Mouse (Mus musculus) lung, embryonic 16.5 days (tissue): ENCODE data around the gene Slx1b. TPM values are rescaled to one million over a fixed set of nuclear protein-coding genes. Genes with fewer than 3 reads are reported as not detected.

Experiments
- ATAC-seq: fragments of 200-750 bp; cut with Nextera tagmentation; 2 replicates; pipeline ENCODE4 v1.8.0; 2017; ENCODE audit warnings: low read depth, mild to moderate bottlenecking, moderate library complexity
- H3K27ac ChIP-seq: fragments of 300-500 bp; sonication (generic); 2 replicates; pipeline ENCODE4 v1.5.1; 2014; ENCODE audit warnings: mild to moderate bottlenecking, control low read depth, low read length
- H3K27me3 ChIP-seq: fragments of 300-500 bp; sonication (generic); 2 replicates; pipeline ENCODE4 v1.6.1; 2014; ENCODE audit warnings: low read depth, low read length, mixed read lengths; ENCODE audit not compliant: control insufficient read depth, insufficient read depth
- H3K36me3 ChIP-seq: fragments of 300-500 bp; sonication (generic); 2 replicates; pipeline ENCODE4 v1.6.1; 2014; ENCODE audit warnings: low read length; ENCODE audit not compliant: control insufficient read depth, insufficient read depth
- H3K4me1 ChIP-seq: fragments of 300-500 bp; sonication (generic); replicated peaks from 2 replicates; pipeline ENCODE4 v1.6.1; 2014; ENCODE audit warnings: low read length, mixed read lengths; ENCODE audit not compliant: control insufficient read depth, insufficient read depth
- H3K4me2 ChIP-seq: fragments of 300-500 bp; sonication (generic); 2 replicates; pipeline ENCODE4 v1.6.1; 2014; ENCODE audit warnings: low read depth, low read length, control low read depth
- H3K4me3 ChIP-seq: fragments of 300-500 bp; sonication (generic); 2 replicates; pipeline ENCODE4 v1.5.1; 2014; ENCODE audit warnings: mild to moderate bottlenecking, low read length, control low read depth
- H3K9ac ChIP-seq: fragments of 300-500 bp; sonication (generic); 2 replicates; pipeline ENCODE4 v1.6.1; 2014; ENCODE audit warnings: low read length, control low read depth
- H3K9me3 ChIP-seq: fragments of 300-500 bp; sonication (generic); 2 replicates; pipeline ENCODE4 v1.6.1; 2016; ENCODE audit warnings: low read length; ENCODE audit not compliant: control insufficient read depth
- WGBS: fragments of 180-500 bp; shearing (Covaris S2); extraction: QIAGEN DNeasy Blood & Tissue Kit; methylation state at CpG from one replicate; pipeline ENCODE4 v1.1.7; 2014; 5-methylcytosine and 5-hydroxymethylcytosine counted together
- polyA plus RNA-seq: library from polyadenylated mRNA; unstranded; fragments of >200 nt; fragmentation: Nextera tagmentation; extraction: Ambion mirVana; gene quantifications from 2 replicates; pipeline ENCODE4 v1.2.1, GENCODE M21; 2015

Gene Slx1b
- polyA plus RNA-seq, 1 experiment from 2014 or later, result 11.9 TPM

DNA sequence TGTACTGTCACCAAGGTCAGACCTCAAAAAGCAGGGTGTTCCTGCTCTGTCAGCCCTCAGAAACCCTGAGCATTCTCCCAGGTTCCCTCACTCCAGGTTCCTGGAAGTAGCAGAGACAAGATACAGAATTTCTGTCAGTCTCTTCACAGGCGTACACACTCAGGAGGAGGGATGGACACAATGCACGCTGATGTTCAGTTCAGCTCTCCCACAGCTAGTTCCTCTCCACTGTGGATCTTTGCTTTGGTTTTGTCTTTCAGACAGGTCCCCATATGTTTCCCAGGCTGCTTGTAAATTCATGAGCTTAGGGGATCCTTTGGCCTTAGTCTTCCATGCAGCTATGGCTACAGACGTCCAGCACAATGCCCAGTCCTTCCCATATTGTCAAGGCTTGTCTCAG lies 1.3 kb upstream of the Slx1b start:
- Histone ChIP-seq H3K4me3 (peak overlapping the region; percentile 96), H3K27ac (no peak overlapping the region), H3K4me2 (peak overlapping the region; percentile 96), H3K27me3 (no peaks in the 10 kb centered on the region), H3K4me1 (peaks cover 18% of the 10 kb centered on the region), H3K9ac (peak overlapping the region; percentile 99), H3K36me3 (peaks cover 5% of the 10 kb centered on the region; the same call in 1 of the 2 replicates), H3K9me3 (no peaks in the 10 kb centered on the region)
- 77% methylated on average over 3 of the region's 3 CpGs for WGBS
- no peak for ATAC-seq

DNA sequence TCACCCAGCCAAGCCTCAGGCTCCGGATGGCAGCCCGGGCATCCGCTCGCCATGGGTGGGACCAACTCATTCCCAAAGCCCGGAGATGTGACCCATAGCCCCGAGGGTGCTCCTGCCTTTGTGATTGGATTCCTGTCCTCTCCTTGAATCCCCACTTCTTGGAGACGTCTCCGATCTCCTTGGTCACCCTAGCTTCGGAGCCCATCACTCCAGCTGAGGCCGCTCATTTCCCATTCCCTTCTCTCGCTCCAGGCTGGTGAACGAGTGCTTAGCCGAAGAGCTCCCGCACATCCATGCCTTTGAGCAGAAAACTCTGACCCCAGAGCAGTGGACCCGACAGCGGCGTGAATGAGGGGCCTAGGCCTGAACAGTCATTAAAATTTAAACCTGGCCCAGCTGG lies 719 bp upstream of the Slx1b start:
- no peak for ATAC-seq
- Histone ChIP-seq H3K4me2 (peak overlapping the region; percentile 96), H3K4me1 (peaks cover 18% of the 10 kb centered on the region), H3K9ac (peak overlapping the region; percentile 99), H3K27me3 (no peaks in the 10 kb centered on the region), H3K4me3 (peak overlapping the region; percentile 96), H3K27ac (no peak overlapping the region; the same call in 1 of the 2 replicates), H3K36me3 (peaks cover 6% of the 10 kb centered on the region; the same call in 1 of the 2 replicates), H3K9me3 (no peaks in the 10 kb centered on the region)
- WGBS, result 3% methylated on average over 17 of the region's 17 CpGs

DNA sequence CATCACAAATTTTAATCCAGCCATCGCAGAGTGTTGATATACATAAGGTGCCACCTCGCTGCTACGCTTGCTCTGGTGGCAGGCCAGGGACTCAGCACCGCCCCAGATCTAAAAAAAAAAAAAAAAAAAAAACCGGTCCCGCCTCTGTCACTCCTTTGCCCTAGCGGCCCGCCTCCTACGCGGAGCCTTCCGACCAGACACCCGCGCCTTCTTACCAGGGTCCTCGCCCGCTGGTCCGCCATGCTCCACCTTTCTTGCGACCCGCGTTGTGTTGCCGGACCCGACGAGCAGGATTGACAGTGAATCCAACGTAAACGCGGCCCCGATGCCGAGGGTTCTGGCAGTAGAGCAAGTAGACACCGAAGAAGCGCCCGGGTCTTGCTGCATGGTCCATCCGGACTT lies 373 bp downstream of the Slx1b start, which contains the start of gene Bola2:
Bola2 (plus strand) TSS at position 192 of the 402 bp plus-strand sequence.
- no peaks in the 10 kb centered on the region for H3K9me3 ChIP-seq
- H3K9ac ChIP-seq, result peak within 1 kb of the TSS; percentile 99
- H3K4me2 ChIP-seq, result peak within 1 kb of the TSS; percentile 96
- ATAC-seq, result peak; percentile 84
- peak within 1 kb of the TSS; percentile 96 for H3K4me3 ChIP-seq
- no peaks in the 10 kb centered on the region for H3K27me3 ChIP-seq
- H3K27ac ChIP-seq, result peak within 1 kb of the TSS; percentile 99
- peaks cover 18% of the 10 kb centered on the region for H3K4me1 ChIP-seq
- H3K36me3 ChIP-seq, result peaks cover 9% of the 10 kb centered on the region; the same call in 1 of the 2 replicates
- under 1% methylated on average over 30 of the region's 31 CpGs for WGBS

DNA sequence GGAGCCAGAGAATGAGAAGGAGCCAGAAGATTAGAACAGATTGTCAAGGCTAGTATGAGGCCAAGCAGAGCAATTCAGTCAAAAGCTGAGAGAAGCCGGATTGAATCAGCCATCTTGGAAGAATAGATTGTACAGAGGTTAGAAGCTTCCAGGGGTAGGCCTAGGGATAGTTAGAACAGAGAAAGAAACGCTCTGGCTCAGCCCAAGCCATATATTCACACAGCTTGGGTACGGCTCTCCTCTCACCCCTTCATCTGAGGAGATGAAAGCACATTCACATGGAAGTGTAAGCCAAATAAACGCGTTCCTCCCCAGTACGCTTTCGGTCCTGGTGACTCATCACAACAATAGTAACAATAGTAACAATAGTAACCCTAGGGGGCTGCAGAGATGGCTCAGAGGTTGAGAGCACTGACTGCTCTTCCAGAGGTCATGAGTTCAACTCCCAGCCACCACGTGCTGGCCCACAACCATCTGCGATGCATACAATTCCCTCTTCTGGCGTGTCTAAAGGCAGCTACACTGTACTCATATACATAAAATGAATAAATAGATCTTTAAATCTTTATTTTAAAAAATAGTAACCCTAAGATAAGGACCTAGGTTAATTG lies 1.0 kb downstream of the Slx1b start:
- Histone ChIP-seq H3K9ac (peak overlapping the region; percentile 99), H3K27ac (no peak overlapping the region)
- WGBS, result 29% methylated on average over 10 of the region's 10 CpGs

DNA sequence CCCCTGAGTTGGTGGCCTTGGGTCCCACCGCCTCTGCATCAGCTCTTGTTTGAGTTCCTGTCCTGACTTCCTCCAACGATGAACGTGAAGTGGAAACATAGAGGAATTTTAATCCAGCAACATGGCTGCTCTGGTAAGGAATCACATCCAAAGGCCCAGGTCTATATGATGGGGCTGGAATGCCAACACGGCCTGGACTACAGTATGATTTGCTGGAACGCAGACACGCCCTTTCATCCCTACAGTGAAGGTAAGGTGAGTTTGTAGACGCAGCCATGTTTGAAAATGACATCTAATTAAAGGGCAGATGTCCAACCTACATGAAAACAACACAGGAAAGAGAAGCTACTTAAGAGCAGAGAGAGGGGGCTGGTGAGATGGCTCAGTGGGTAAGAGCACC lies 1.8 kb downstream of the Slx1b start:
- 79% methylated on average over 7 of the region's 7 CpGs for WGBS
- H3K27ac ChIP-seq, result no peak overlapping the region
- no peak for ATAC-seq
- peaks cover 18% of the 10 kb centered on the region for H3K4me1 ChIP-seq
- H3K9me3 ChIP-seq, result no peaks in the 10 kb centered on the region
- no peak overlapping the region for H3K4me3 ChIP-seq
- peaks cover 11% of the 10 kb centered on the region; the same call in 1 of the 2 replicates for H3K36me3 ChIP-seq
- no peak overlapping the region for H3K4me2 ChIP-seq
- H3K9ac ChIP-seq, result 0 out of 2 replicates have a peak overlapping the region, but pooled peaks have one; percentile 9
- H3K27me3 ChIP-seq, result no peaks in the 10 kb centered on the region

More for the DNA sequence above, 1.0 kb downstream of the Slx1b start:
- peaks cover 11% of the 10 kb centered on the region; the same call in 1 of the 2 replicates for H3K36me3 ChIP-seq
- no peaks in the 10 kb centered on the region for H3K27me3 ChIP-seq
- H3K4me1 ChIP-seq, result peaks cover 18% of the 10 kb centered on the region
- peak overlapping the region; percentile 96 for H3K4me3 ChIP-seq
- no peaks in the 10 kb centered on the region for H3K9me3 ChIP-seq
- H3K4me2 ChIP-seq, result peak overlapping the region; percentile 96
- ATAC-seq, result no peak

DNA sequence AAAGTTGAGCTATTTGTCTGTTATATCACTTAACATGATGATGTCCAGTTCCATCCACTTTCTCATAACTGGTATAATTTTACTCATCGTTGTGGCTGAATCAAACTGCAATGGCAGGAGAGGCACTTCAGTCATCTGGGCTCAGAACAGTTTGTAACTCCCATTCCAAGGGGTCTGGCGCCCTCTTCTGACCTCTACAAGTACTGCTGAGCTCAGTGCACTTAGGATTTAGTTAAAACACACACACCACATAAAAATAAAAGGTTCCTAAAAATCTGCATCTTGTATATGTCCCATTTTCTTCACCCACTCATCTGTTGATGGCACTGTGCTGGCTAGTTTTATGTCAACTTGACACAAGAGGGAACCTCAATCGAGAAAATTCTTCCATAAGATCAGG lies 2.3 kb downstream of the Slx1b start:
- peaks cover 11% of the 10 kb centered on the region; the same call in 1 of the 2 replicates for H3K36me3 ChIP-seq
- H3K4me3 ChIP-seq, result no peak overlapping the region
- H3K27me3 ChIP-seq, result no peaks in the 10 kb centered on the region
- ATAC-seq, result no peak
- H3K4me2 ChIP-seq, result no peak overlapping the region
- WGBS, result 30% methylated on average over 3 of the region's 3 CpGs
- no peak overlapping the region for H3K27ac ChIP-seq
- H3K9me3 ChIP-seq, result no peaks in the 10 kb centered on the region
- H3K9ac ChIP-seq, result 0 out of 2 replicates have a peak overlapping the region, but pooled peaks have one; percentile 9
- peaks cover 18% of the 10 kb centered on the region for H3K4me1 ChIP-seq

DNA sequence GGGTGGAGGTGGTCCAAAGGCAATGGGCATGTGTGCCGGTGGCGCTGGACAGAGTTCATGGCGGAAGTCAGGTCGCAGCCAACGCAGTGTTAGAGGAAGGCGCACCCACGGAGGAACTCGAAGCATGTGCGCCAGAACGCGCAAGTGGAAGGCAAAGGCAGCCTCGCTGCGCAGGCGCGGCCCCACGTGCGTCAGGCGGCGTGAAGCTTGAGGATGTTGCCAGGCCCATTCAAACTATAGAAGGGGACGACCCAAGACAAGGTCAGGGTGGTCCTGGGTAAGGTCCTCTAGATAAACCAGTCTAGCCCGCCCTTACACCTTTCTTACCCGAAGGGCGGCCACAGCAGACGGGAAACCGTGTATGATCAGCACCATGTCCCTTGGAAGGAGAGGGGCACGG lies 3.2 kb downstream of the Slx1b start:
- peaks cover 18% of the 10 kb centered on the region for H3K4me1 ChIP-seq
- H3K27me3 ChIP-seq, result no peaks in the 10 kb centered on the region
- no peak overlapping the region for H3K4me2 ChIP-seq
- H3K27ac ChIP-seq, result no peak overlapping the region
- H3K36me3 ChIP-seq, result peaks cover 11% of the 10 kb centered on the region; the same call in 1 of the 2 replicates
- H3K9ac ChIP-seq, result no peak overlapping the region
- no peak overlapping the region for H3K4me3 ChIP-seq
- no peaks in the 10 kb centered on the region for H3K9me3 ChIP-seq
- WGBS, result 93% methylated on average over 26 of the region's 26 CpGs
- ATAC-seq, result no peak

DNA sequence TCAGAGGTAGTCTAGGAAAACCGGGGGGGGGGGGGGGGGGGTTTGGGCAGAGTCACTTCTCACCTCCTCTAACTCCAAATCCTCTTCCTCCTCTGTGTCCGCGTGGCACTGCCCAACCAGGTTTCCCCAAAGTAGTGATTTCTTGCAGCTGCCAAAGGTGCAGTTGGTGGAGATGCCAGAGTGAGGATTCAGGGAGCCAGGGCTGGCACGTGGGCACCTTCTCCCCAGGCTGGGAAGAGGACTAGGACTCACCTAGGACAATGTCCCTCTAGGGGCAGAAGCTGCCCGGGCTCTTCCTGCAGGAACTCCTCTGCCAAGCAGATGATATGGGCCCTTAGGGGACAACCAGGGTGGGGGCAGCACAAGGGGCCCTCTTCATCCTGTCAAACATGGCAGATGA lies 3.9 kb downstream of the Slx1b start:
- Histone ChIP-seq H3K27me3 (no peaks in the 10 kb centered on the region), H3K27ac (no peak overlapping the region), H3K9ac (no peak overlapping the region), H3K9me3 (no peaks in the 10 kb centered on the region), H3K4me3 (no peak overlapping the region), H3K4me2 (no peak overlapping the region), H3K36me3 (peaks cover 11% of the 10 kb centered on the region; the same call in 1 of the 2 replicates), H3K4me1 (peaks cover 15% of the 10 kb centered on the region)
- WGBS, result 76% methylated on average over 5 of the region's 5 CpGs
- no peak for ATAC-seq

DNA sequence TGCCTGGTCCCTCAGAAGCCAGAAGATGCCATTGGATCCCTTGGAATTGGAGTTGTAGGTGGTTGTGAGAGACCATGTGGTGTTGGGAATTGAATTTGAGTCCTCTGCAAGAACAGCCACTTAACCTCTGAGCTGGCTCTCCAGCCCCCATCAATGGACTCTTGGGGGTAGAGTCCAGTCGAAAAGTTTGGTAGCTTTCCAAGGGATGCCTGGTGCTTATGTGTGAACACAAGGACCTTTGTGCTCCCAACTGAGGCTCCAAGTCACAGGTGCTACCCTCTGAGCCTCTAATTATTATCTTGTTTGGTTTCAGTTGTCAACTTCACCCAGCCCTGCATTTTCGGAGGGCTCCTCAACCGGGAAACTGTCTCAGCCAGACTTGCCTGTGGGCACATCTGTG lies 4.8 kb downstream of the Slx1b start:
- Histone ChIP-seq H3K4me3 (no peak overlapping the region), H3K4me1 (peaks cover 11% of the 10 kb centered on the region), H3K9me3 (no peaks in the 10 kb centered on the region), H3K4me2 (no peak overlapping the region), H3K9ac (no peak overlapping the region), H3K36me3 (peaks cover 11% of the 10 kb centered on the region; the same call in 1 of the 2 replicates), H3K27me3 (no peaks in the 10 kb centered on the region), H3K27ac (no peak overlapping the region)
- 80% methylated on average over 3 of the region's 3 CpGs for WGBS
- ATAC-seq, result no peak
